Mouse (Mus musculus) cerebral cortex, adult 2 months (tissue): ENCODE measurements around the gene Tmem91.

ENCODE experiments used
- WGBS: fragments of 180-500 bp; shearing (Covaris S2); methylation state at CpG from one replicate; pipeline ENCODE4 v1.1.7; 2018; 5-methylcytosine and 5-hydroxymethylcytosine counted together

The Tmem91 gene

GRCm38 (mm10) chr7:25626509-25627430, 48.2 kb downstream of the Tmem91 start, which contains the start of gene B3gnt8:
Gene B3gnt8 (plus strand): TSS chr7:25626654.
- WGBS: 24% methylated on average over 29 of the region's 29 CpGs

GRCm38 (mm10) chr7:25625594-25626250, 49.2 kb downstream of the Tmem91 start:
- 71% methylated on average over 10 of the region's 10 CpGs for WGBS

- 51% methylated on average over 5 of the region's 5 CpGs for WGBS
Observed at GRCm38 (mm10) chr7:25624851-25625250, 50.1 kb downstream of the Tmem91 start.

GRCm38 (mm10) chr7:25623857-25624370, 51.1 kb downstream of the Tmem91 start:
- WGBS: 70% methylated on average over 11 of the region's 11 CpGs

- 92% methylated on average over 11 of the region's 11 CpGs for WGBS
Observed at GRCm38 (mm10) chr7:25620751-25621150, 54.2 kb downstream of the Tmem91 start.

- WGBS: 95% methylated on average over 5 of the region's 5 CpGs
Observed at GRCm38 (mm10) chr7:25620101-25620500, 54.9 kb downstream of the Tmem91 start.

- 25% methylated on average over 5 of the region's 5 CpGs for WGBS
Observed at GRCm38 (mm10) chr7:25619722-25619991, 55.3 kb downstream of the Tmem91 start.
